Mouse (Mus musculus) stomach, postnatal 0 days (tissue): ENCODE results near the gene Clcn7.

Experiments
- CTCF ChIP-seq: IDR thresholded peaks from 2 replicates; pipeline ENCODE4 v1.5.1; 2016; ENCODE audit warnings: antibody characterized with exemption, low read depth, mild to moderate bottlenecking, moderate library complexity
- EP300 ChIP-seq: optimal IDR thresholded peaks from 2 replicates; pipeline ENCODE3; 2016; ENCODE audit warnings: antibody characterized with exemption

GRCm38 (mm10) chr17:25083444-25083931, 49.7 kb upstream of the Clcn7 start, which contains the start of gene Tmem204:
- TF ChIP-seq CTCF (peak; percentile 73), EP300 (peak; percentile 72)
